Mouse (Mus musculus) erythroblast, embryonic 14.5 days (primary cell): ENCODE results near the gene Itch.

Experiments used
- GATA1 ChIP-seq: IDR thresholded peaks from 2 replicates; pipeline ENCODE4 v1.6.1; 2012; ENCODE audit warnings: low read length, inconsistent platforms, mixed read lengths
- TAL1 ChIP-seq: IDR thresholded peaks from 3 replicates; pipeline ENCODE4 v1.6.1; 2012; ENCODE audit warnings: low read length, inconsistent platforms, mixed read lengths

- TF ChIP-seq GATA1 (no peak), TAL1 (no peak)
Measured at GRCm38 (mm10) chr2:155084546-155084945, 48.8 kb upstream of the Itch start.
